Mouse (Mus musculus) cerebellum, adult 2 months (tissue): ENCODE data around the gene Pigf. TPM values are rescaled to one million over a fixed set of nuclear protein-coding genes. Genes with fewer than 3 reads are reported as not detected.
A peak's percentile ranks its signal among the peaks of the same experiment; 100 is the strongest.

Experiments
- DNase-seq, 2 experiments: peaks; one replicate each; pipeline ENCODE4 v3.0.0; 2021
- H3K27ac ChIP-seq: fragments of 200-500 bp; 2 replicates; pipeline ENCODE4 v1.5.1; 2012; ENCODE audit warnings: low read length, control low read depth, inconsistent platforms; ENCODE audit not compliant: insufficient read depth
- H3K27me3 ChIP-seq: fragments of 200-500 bp; 2 replicates; pipeline ENCODE4 v1.6.1; 2012; ENCODE audit warnings: inconsistent platforms, mild to moderate bottlenecking, low read length, moderate library complexity; ENCODE audit not compliant: control insufficient read depth, insufficient read depth
- H3K4me1 ChIP-seq: fragments of 200-500 bp; 2 replicates; pipeline ENCODE4 v1.6.1; 2011; ENCODE audit warnings: low read length; ENCODE audit not compliant: control insufficient read depth, insufficient read depth
- H3K4me3 ChIP-seq: fragments of 200-500 bp; replicated peaks from 2 replicates; pipeline ENCODE3; 2011; ENCODE audit warnings: mild to moderate bottlenecking, low read depth, low read length, control low read depth; ENCODE audit not compliant: insufficient read depth
- CTCF ChIP-seq: fragments of 200-500 bp; IDR thresholded peaks from 2 replicates; pipeline ENCODE4 v1.5.1; 2011; ENCODE audit warnings: low read depth, mild to moderate bottlenecking, control low read depth, low read length, moderate library complexity, borderline replicate concordance; ENCODE audit not compliant: insufficient read depth
- POLR2A ChIP-seq: fragments of 200-500 bp; IDR thresholded peaks from 2 replicates; pipeline ENCODE4 v1.6.1; 2011; ENCODE audit warnings: low read length, control low read depth, borderline replicate concordance; ENCODE audit not compliant: insufficient read depth
- WGBS: fragments of 180-500 bp; shearing (Covaris S2); methylation state at CpG from one replicate; pipeline ENCODE4 v1.1.7; 2018; 5-methylcytosine and 5-hydroxymethylcytosine counted together
- polyA plus RNA-seq: library from polyadenylated mRNA; depleted of rRNA; stranded (reverse); fragments of >200 nt; gene quantifications from 2 replicates; pipeline ENCODE4 v1.2.3, GENCODE M21; 2012

The Pigf gene
- polyA plus RNA-seq, 1 experiment, result 18.2 TPM

DNA sequence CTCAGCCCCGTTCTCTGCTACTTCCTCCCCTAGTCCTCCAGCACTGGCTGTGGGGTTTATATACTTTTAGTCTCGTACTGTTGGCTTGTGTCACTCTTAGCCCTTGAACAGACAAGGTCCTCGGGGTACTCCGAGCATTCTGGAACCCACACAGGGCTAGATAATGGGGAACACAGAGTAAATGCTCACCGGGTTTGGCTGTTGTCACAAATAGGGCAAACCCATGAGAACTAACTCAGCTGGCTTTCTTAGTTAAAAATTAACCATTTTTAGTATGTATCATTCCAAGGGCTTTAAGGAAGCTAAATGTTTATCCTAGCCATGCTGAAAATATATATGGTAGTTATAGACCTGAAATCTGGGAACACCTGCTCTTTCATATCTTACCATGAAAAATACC lies 5.5 kb downstream of the Pigf start:
- H3K27ac ChIP-seq, result no peak overlapping the region
- peaks cover 4% of the 10 kb centered on the region; the same call in 1 of the 2 replicates for H3K4me1 ChIP-seq
- no peak for DNase-seq
- 90% methylated on average over 5 of the region's 5 CpGs for WGBS
- H3K4me3 ChIP-seq, result no peak overlapping the region
- TF ChIP-seq POLR2A (no peak), CTCF (no peak)
- no peaks in the 10 kb centered on the region for H3K27me3 ChIP-seq

DNA sequence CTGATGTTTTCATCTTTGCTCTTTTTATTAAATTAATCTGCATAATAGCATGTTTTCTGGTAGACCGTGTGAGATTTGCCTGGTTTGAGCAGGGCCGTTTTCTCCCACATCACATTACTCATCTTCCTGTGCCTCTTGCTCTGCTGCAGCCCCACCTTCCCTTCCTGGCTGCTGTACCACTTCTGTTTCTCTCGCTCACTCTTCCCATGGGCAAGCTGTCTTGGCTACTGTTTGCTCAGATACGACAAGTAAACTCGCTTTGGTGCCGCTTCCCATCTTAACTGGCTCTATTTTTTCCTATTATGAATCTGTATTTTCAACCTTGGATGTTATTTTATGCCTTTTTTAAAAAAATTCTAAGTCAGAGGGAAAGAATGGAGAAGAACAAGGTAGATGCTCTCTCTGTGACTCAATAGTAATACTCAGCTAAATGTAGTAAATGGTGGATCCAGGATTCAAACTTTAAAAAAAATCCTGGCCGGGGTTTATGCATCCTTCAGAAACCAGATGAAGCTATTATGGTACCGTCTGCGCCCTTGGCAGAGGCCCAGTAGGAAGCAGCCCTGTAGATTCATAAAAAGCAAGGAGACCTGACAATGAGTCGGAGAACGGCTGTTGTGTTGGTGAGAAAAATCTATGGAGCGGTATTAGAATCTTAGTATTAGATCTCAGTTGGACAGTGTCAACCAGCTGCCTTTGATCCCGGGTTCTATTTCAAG lies 13.7 kb downstream of the Pigf start:
- WGBS, result 8% methylated on average over 13 of the region's 13 CpGs
- Histone ChIP-seq H3K4me1 (peaks cover 3% of the 10 kb centered on the region), H3K27ac (no peak overlapping the region)

DNA sequence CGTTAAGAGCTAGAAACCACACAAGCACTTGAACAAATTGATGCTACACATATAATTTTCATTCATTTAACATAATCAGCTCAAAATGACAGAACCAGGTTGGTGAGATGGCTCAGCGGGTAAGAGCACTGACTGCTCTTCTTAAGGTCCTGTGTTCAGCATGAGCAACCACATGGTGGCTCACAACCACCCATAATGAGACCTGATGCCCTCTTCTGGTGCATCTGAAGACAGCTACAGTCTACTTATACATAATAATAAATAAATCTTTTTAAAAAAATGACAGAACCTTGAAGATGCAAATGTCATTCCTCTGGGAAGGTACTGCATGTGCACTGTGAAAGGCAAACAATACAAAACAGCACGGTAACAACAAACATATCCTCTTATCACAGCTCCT lies 16.3 kb downstream of the Pigf start:
- no peak for DNase-seq
- peaks cover 3% of the 10 kb centered on the region for H3K4me1 ChIP-seq
- TF ChIP-seq CTCF (no peak), POLR2A (no peak)
- 96% methylated on average over 3 of the region's 3 CpGs for WGBS
- H3K27ac ChIP-seq, result no peak overlapping the region
- no peak overlapping the region for H3K4me3 ChIP-seq
- no peaks in the 10 kb centered on the region for H3K27me3 ChIP-seq

More for the DNA sequence above, 13.7 kb downstream of the Pigf start:
- Histone ChIP-seq H3K27me3 (no peaks in the 10 kb centered on the region), H3K4me3 (no peak overlapping the region)
- TF ChIP-seq POLR2A (no peak), CTCF (no peak)
- peak; percentile 82 to 90 for DNase-seq

DNA sequence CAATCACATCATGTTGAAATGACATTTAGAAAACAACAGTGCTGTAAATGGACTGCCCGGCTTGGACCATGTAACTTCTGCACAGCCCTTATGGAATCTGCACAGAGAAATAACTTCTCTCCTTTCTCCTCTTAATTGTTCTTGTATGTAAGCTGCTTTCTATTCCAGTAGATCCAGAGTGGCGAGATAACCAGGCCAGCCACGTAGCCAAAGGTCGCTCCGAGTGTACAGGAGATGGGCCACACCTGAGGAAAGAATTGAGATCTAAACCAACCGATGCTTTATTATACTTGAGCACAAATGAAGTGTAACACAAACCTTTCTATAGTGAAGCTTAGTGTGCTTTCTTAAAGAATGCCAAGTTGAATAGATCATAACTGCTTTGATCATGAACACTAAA lies 27.9 kb downstream of the Pigf start:
- WGBS, result 98% methylated on average over 6 of the region's 6 CpGs
- Histone ChIP-seq H3K4me1 (no peaks in the 10 kb centered on the region), H3K27me3 (no peaks in the 10 kb centered on the region), H3K4me3 (no peak overlapping the region), H3K27ac (no peak overlapping the region)
- TF ChIP-seq CTCF, result no peak
- no peak for TF ChIP-seq POLR2A
- no peak for DNase-seq

DNA sequence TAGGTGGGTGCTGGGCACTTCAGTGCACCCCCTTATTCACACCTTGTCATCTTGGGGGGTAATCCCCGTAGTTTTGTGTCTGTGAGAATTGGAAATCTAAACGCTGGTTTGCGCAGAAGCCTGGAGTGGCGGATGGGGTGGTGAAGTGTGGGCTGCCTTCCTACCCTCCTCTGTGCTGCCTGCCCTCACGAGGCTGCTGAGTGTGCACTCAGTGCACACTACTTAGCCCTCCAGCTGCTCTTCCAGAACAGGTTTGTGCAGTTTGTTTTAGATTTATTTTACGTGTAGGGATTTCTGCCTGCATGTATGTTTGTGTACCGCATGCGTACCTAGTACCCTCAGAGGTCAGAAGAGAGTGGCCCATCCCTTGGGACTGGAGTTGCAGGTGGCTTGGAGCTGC lies 33.9 kb downstream of the Pigf start:
- no peaks in the 10 kb centered on the region for H3K27me3 ChIP-seq
- H3K4me3 ChIP-seq, result no peak overlapping the region
- peaks cover 5% of the 10 kb centered on the region for H3K4me1 ChIP-seq
- 93% methylated on average over 8 of the region's 8 CpGs for WGBS
- DNase-seq, result no peak
- TF ChIP-seq POLR2A (no peak), CTCF (no peak)
- no peak overlapping the region for H3K27ac ChIP-seq

DNA sequence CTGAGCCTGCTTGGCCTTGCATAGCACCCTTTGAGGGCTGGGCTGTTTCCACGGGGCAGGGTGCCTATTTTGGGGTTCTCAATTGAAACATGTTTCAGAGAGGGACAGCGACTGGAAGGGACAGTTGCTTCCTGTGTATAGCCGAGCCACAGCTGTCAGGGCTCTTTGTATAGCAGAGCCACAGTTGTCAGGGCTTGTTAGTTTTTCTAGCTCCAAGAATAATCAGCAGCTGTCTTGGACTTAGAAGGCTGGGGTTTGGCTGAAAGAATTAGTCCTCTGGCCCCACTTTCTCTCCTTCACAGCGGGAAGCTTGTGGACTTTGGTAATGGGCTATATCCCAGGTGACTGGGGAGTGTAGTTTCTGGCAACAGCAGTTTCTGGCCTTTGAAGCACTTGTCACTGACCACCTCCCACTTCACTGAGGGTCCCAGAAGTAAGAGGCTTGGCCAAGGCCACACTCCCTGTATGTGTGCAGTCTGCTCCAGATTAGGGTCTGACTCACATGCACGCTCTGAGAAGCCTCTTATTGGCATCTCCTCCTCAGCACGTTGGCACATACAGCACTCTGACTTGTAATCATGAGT lies 36.5 kb downstream of the Pigf start:
- TF ChIP-seq CTCF (no peak), POLR2A (no peak)
- peaks cover 5% of the 10 kb centered on the region for H3K4me1 ChIP-seq
- H3K4me3 ChIP-seq, result no peak overlapping the region
- no peaks in the 10 kb centered on the region for H3K27me3 ChIP-seq
- no peak overlapping the region for H3K27ac ChIP-seq
- DNase-seq, result no peak
- 39% methylated on average over 6 of the region's 6 CpGs for WGBS

DNA sequence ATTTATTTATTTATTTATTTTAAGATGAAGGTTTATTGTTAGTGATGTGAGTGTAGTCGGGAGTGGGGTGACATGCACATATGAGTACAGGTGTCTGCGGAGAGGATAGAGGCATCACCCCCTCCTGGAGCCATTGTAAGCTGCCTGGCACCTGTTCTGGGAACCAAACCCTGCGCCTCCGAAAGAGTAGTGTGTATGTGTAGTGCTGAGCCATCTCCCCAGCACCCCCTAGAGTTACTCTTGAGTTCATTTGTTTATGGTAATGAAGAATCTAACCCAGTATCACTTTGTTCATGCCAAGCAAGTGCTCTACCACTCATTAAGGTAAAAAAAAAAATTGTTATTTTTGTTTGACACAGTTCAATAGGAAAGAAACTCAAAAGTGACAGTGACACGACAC lies 37.0 kb downstream of the Pigf start:
- H3K27me3 ChIP-seq, result no peaks in the 10 kb centered on the region
- H3K4me3 ChIP-seq, result no peak overlapping the region
- H3K4me1 ChIP-seq, result peaks cover 5% of the 10 kb centered on the region
- no peak overlapping the region for H3K27ac ChIP-seq
- 73% methylated on average over 5 of the region's 5 CpGs for WGBS
- TF ChIP-seq CTCF (no peak), POLR2A (no peak)
- DNase-seq, result no peak
